Mouse (Mus musculus) liver, embryonic 14.5 days (tissue): ENCODE results near the gene Cemip. TPM values are rescaled to one million over a fixed set of nuclear protein-coding genes. Genes with fewer than 3 reads are reported as not detected.

Experiments used
- ATAC-seq: fragments of 200-750 bp; cut with Nextera tagmentation; 2 replicates; pipeline ENCODE4 v1.8.0; 2017; ENCODE audit warnings: moderate number of reproducible peaks, mild to moderate bottlenecking, moderate library complexity; ENCODE audit not compliant: insufficient read depth
- DNase-seq, 3 experiments: peaks; one replicate each; pipeline ENCODE4 v3.0.0-alpha.2; 2012 to 2013; ENCODE audit warnings: low read depth in 3 of 3, low spot score in 3 of 3
- H3K27ac ChIP-seq: fragments of 300-500 bp; sonication (generic); 2 replicates; pipeline ENCODE4 v1.5.1; 2014; ENCODE audit warnings: moderate library complexity, mild to moderate bottlenecking, control low read depth, inconsistent platforms
- H3K27me3 ChIP-seq: fragments of 300-500 bp; sonication (generic); 2 replicates; pipeline ENCODE4 v1.6.1; 2014; ENCODE audit warnings: mild to moderate bottlenecking, low read length, moderate library complexity; ENCODE audit not compliant: control insufficient read depth, insufficient read depth
- H3K36me3 ChIP-seq: fragments of 300-500 bp; sonication (generic); replicated peaks from 2 replicates; pipeline ENCODE4 v1.6.1; 2014; ENCODE audit warnings: low read depth; ENCODE audit not compliant: control insufficient read depth, insufficient read depth
- H3K4me1 ChIP-seq, 2 experiments: fragments of 200-500 bp in 1 of 2; fragments of 300-500 bp in 1 of 2; sonication (generic) in 1 of 2; replicated peaks; 2 replicates each; pipeline ENCODE4 v1.6.1; 2012 to 2014; ENCODE audit warnings: antibody characterized with exemption in 1 of 2, inconsistent platforms in 1 of 2, low read length in 1 of 2; ENCODE audit not compliant: control insufficient read depth in 2 of 2, insufficient read depth in 2 of 2
- H3K4me2 ChIP-seq: fragments of 300-500 bp; sonication (generic); 2 replicates; pipeline ENCODE4 v1.6.1; 2014; ENCODE audit warnings: low read depth, mild to moderate bottlenecking, control low read depth, moderate library complexity
- H3K4me3 ChIP-seq, 2 experiments: fragments of 200-500 bp in 1 of 2; fragments of 300-500 bp in 1 of 2; sonication (generic) in 1 of 2; 2 replicates each; pipeline ENCODE4 v1.5.1; 2012 to 2014; ENCODE audit warnings: low read depth in 2 of 2, low read length in 2 of 2, mild to moderate bottlenecking in 2 of 2, control low read depth in 1 of 2, inconsistent platforms in 1 of 2, moderate library complexity in 1 of 2; ENCODE audit not compliant: insufficient read depth in 1 of 2
- H3K9ac ChIP-seq: fragments of 300-500 bp; sonication (generic); replicated peaks from 2 replicates; pipeline ENCODE4 v1.6.1; 2014; ENCODE audit warnings: mild to moderate bottlenecking, control low read depth, moderate library complexity
- H3K9me3 ChIP-seq: fragments of 300-500 bp; sonication (generic); 2 replicates; pipeline ENCODE4 v1.6.1; 2016; ENCODE audit warnings: low read length, mixed read lengths; ENCODE audit not compliant: control insufficient read depth
- CTCF ChIP-seq: IDR thresholded peaks from 2 replicates; pipeline ENCODE4 v1.5.1; 2016; ENCODE audit warnings: antibody characterized with exemption, low read depth, control low read depth
- EP300 ChIP-seq: IDR thresholded peaks from 2 replicates; pipeline ENCODE4 v1.6.1; 2016; ENCODE audit warnings: antibody characterized with exemption, low read depth
- WGBS: fragments of 180-500 bp; shearing (Covaris S2); extraction: QIAGEN DNeasy Blood & Tissue Kit; methylation state at CpG from one replicate; pipeline ENCODE4 v1.1.7; 2014; ENCODE audit not compliant: insufficient replicate concordance; 5-methylcytosine and 5-hydroxymethylcytosine counted together
- polyA plus RNA-seq, 2 experiments: library from polyadenylated mRNA; depleted of rRNA in 1 of 2; stranded (reverse) in 1 of 2; unstranded in 1 of 2; fragments of >200 nt; fragmentation: Nextera tagmentation in 1 of 2; extraction: Ambion mirVana in 1 of 2; gene quantifications; 2 replicates each; pipeline versions ENCODE4 v1.2.1 to v1.2.3; 2012 to 2014

The Cemip gene
- polyA plus RNA-seq, 2 experiments = 0.02 to 0.06 TPM

DNA sequence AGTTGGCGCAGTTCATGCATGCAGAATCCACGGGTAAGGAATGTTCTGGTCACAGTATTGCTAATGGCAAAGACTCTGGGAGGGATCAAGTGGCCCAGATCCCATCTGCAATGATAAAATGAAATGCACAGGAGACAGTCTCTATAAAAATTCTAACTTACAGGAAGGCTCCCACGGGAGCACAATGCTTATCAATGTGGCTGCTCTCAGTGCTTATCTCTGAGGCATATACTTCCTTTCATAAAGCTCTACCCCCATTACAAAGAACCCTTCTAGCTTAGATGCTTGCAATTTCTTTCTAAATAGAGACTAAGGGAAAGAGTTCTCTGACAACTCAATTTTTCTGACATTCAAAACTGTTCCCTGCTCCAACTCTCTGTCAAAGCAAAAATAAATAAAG is 35.5 kb upstream of the Cemip start:
- no peak overlapping the region for H3K9ac ChIP-seq
- H3K9me3 ChIP-seq = no peaks in the 10 kb centered on the region
- peaks cover 0 to 10% of the 10 kb centered on the region in 2 experiments; a peak in 3 of 4 replicates for H3K4me1 ChIP-seq
- 35% methylated on average over 3 of the region's 3 CpGs for WGBS
- H3K4me2 ChIP-seq = no peak overlapping the region
- no peak overlapping the region for H3K27ac ChIP-seq
- no peak overlapping the region for H3K4me3 ChIP-seq
- ATAC-seq = no peak
- no peaks in the 10 kb centered on the region for H3K27me3 ChIP-seq
- TF ChIP-seq EP300 (no peak), CTCF (no peak)
- no peaks in the 10 kb centered on the region for H3K36me3 ChIP-seq
- no peak for DNase-seq

DNA sequence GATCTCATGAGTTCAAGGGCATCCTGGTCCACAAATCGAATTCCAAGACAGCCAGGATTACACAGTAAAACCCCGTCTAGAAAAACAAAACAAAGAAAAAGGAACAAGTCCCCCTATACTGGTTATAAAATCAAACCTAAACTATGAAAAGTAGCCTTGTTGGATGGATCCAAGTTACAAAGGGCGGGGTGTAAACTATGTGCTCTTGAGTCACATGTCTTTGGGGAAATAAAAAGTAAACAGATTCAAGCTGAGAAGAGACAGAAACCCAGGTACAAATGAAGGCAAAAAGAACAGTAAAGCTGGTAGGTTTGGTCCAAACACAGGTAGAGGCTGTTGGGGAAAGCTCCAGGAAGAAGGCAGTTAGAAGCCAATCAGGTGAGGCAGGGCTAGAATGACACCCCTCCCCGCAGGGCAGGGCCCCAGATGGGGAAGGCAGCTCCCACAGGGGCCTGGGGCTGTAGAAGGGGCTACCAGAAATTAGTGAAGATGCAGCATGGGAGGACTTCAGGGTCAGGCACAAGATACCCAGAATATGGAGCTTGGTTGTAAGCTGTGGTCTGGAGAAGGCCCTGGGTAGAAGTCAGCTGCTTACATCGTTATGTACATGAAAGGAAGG is 33.9 kb upstream of the Cemip start:
- DNase-seq = no peak
- TF ChIP-seq CTCF (no peak), EP300 (no peak)
- 50% methylated on average over 5 of the region's 5 CpGs for WGBS
- Histone ChIP-seq H3K9ac (no peak overlapping the region), H3K9me3 (no peaks in the 10 kb centered on the region), H3K4me2 (no peak overlapping the region), H3K36me3 (no peaks in the 10 kb centered on the region), H3K27ac (no peak overlapping the region), H3K27me3 (no peaks in the 10 kb centered on the region), H3K4me1 (peaks cover 0 to 11% of the 10 kb centered on the region in 2 experiments; a peak in 3 of 4 replicates), H3K4me3 (no peak overlapping the region)
- no peak for ATAC-seq

DNA sequence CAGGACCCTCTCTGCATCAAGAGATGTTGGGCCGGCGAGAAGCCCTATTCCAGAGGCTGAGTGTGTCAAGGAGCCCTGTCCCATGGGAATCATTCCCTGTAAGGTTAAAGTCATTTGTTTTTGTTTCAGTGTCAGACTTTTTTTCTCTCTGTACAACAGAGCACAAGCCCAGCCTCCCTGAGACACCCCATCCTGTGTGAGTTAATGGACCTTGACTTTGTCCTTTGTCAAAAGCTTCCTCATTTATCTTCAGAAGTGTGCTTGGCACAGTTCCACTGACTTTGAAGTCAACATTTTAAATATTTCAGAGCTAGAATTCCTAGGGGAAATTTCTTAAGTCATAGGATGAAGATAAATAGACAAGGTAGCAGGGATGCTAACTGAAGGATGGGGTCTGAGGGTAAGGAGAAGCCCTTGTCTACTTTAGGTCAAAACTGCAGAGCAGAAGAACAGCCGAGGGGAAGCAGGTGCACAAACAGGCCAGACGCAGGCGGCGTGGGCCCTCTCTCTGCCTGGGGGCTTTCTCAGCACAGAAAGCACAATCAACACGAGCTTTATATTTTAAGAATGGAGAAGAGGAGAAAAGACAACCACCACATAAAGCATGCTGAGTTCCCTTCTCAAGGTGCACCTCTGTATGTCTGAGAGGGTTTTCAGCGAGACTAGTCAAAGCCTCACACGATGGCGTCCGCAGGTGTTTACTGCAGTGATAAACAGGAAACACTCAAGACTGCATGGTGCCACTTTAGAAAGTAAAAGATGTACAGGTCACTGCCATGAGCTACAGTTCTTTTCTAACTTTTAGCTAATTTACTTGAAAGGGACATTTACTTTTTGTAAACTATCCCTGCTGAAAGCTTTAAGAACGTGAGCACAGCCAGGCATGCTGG is 33.2 kb upstream of the Cemip start:
- no peak for ATAC-seq

DNA sequence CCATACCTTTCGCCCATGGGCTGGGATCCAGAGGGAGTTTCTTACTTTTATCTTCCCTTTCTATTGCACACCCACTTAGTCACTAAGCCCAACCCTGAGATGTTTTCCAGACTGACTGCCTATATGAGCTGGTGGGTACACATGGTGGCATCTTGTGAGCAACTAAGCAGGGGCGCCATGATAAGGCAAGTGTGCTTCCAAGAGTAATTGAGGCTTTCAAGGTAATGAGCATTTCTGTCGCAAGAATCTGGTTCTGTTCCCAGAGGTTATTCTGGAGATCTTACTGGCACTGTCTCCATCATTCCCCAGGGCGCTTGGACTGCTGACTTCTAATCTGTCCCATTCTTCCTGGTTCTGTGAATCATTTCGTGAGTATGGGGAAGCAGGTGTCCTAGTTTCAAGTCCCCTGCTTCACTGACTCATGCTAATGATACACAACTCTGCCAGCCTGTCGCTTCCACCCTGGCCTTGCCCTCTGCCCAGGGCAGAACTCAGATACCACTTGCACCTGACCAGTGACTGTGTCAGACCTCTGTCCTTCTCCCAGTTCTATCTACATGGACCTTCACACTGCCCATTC is 31.3 kb upstream of the Cemip start:
- 62% methylated on average over 6 of the region's 6 CpGs for WGBS
- Histone ChIP-seq H3K9ac (no peak overlapping the region), H3K4me1 (peaks cover 0 to 6% of the 10 kb centered on the region in 2 experiments; a peak in 3 of 4 replicates), H3K36me3 (no peaks in the 10 kb centered on the region; the same call in 1 of the 2 replicates), H3K9me3 (no peaks in the 10 kb centered on the region), H3K27ac (no peak overlapping the region), H3K4me2 (no peak overlapping the region), H3K27me3 (no peaks in the 10 kb centered on the region), H3K4me3 (no peak overlapping the region)
- ATAC-seq (no peak), DNase-seq (no peak)
- no peak for TF ChIP-seq CTCF
- no peak for TF ChIP-seq EP300

More for the DNA sequence above, 33.2 kb upstream of the Cemip start:
- Histone ChIP-seq H3K9ac (no peak overlapping the region), H3K4me3 (no peak overlapping the region), H3K27me3 (no peaks in the 10 kb centered on the region), H3K4me2 (no peak overlapping the region), H3K4me1 (peaks cover 0 to 11% of the 10 kb centered on the region in 2 experiments; a peak in 3 of 4 replicates), H3K36me3 (no peaks in the 10 kb centered on the region), H3K9me3 (no peaks in the 10 kb centered on the region), H3K27ac (no peak overlapping the region)
- WGBS = 68% methylated on average over 12 of the region's 12 CpGs
- no peak for DNase-seq
- no peak for TF ChIP-seq CTCF
- no peak for TF ChIP-seq EP300
